Mouse (Mus musculus): ENCODE measurements around the gene Nppa. TPM values are rescaled to one million over a fixed set of nuclear protein-coding genes. Genes with fewer than 3 reads are reported as not detected.
"Not testable (repeated sequence)": the region's sequence is repeated elsewhere in the genome, so short reads cannot be mapped to it uniquely, and the experiment has no call there.

Nppa gene
- total RNA-seq, 4 experiments from 2014 or later: 0.39 to 0.66 TPM; not detected in 2

DNA sequence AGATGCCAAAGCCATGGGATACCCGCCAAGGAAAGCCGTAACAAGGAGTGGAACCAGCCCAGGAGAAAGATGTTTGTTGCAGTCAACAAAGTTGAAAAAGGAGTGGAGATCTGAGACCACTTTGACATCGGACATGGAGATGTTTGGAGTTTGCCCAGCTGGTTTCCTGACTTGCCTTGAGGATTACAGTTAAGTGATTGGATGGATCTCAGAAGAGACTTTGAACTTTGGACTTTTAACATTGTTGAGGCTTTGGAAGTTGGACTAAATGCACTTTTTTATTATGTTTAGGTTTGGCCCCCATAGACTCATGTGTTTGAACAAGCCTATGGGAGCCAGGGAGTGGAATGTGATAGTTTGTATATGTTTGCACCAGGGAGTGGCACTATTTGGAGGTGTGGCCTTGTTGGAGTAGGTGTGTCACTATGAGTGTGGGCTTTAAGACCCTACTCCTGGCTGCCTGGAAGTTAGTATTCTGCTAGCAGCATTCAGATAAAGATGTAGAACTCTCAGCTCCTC, 49.9 kb downstream of the Nppa start:
- not testable (repeated sequence) for DNase-seq (ENCODE audit: low spot score in 2 of 2)

DNA sequence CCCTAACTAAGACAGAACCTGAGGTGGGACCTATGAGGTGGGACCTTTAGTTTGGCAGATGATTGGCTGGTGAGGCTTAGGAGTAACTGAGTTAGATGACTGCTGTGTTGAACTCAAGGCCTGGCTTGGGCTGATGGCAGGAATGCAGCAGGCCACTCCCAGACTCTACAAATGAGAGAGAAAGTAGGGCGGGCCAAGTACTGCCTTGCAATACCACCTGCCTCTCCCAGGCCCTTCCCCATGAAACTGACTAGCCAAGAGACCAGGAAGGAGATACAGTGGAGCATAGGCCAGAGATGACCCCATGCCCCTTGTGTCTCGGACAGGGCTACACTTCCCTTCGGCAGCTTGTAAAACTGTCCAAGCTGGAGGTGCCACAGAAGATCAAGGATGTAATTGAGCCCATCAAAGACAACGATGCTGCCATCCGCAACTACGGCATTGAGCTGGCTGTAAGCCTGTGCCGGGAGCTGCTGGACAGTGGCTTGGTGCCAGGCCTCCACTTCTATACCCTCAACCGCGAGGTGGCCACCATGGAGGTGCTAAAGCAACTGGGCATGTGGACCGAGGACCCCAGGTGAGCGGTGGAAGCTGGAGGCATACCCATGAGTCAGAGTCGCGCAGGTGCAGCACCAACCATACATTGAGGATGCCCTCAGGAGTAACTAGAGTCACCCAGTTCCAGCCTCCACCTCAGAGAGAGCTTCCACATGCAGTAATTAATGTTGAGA, 50.7 kb downstream of the Nppa start:
- no peak for DNase-seq (ENCODE audit: low spot score in 2 of 2)

Other genes with a start within 250 kb of the Nppa start
- 1 to 10 TPM; 1.9 to 2.3 (median 2.1) TPM for gene Zfp984, start 190.9 kb upstream of the Nppa start, total RNA-seq (2022)
- 10 to 100 TPM; 15.2 to 23.5 (median 20.0) TPM for gene Zfp933, start 152.4 kb upstream of the Nppa start, total RNA-seq (2022)
- gene Miip, start 131.9 kb upstream of the Nppa start, total RNA-seq (2022): 10 to 100 TPM; 21.2 to 25.9 (median 24.1) TPM
- 10 to 100 TPM in 2 of 4 experiments, 1 to 10 TPM in 2; 8.4 to 11.7 (median 9.9) TPM for gene Fv1, start 131.7 kb upstream of the Nppa start, total RNA-seq (2022)
- 100 to 1,000 TPM; 190 to 210 (median 200) TPM for gene Mfn2, start 96.0 kb upstream of the Nppa start, total RNA-seq (2022)
- 10 to 100 TPM; 19.4 to 21.5 (median 20.9) TPM for gene Plod1, start 64.0 kb upstream of the Nppa start, total RNA-seq (2022)
- 10 to 100 TPM; 26.0 to 30.2 (median 28.1) TPM for gene 2510039O18Rik, start 59.8 kb upstream of the Nppa start, total RNA-seq (2022)
- not detected for gene Nppb, start 14.9 kb upstream of the Nppa start, total RNA-seq (2022)
- 10 to 100 TPM; 81.7 to 89.6 (median 84.8) TPM for gene Clcn6, start 38.1 kb downstream of the Nppa start, total RNA-seq (2022)
- gene Mthfr, start 38.4 kb downstream of the Nppa start, total RNA-seq (2022): 10 to 100 TPM; 32.7 to 41.0 (median 38.5) TPM
- 10 to 100 TPM in 2 of 4 experiments, 1 to 10 TPM in 2; 7.0 to 12.8 (median 9.1) TPM for gene Agtrap, start 87.3 kb downstream of the Nppa start, total RNA-seq (2022)
- gene Mad2l2, start 129.7 kb downstream of the Nppa start, total RNA-seq (2022): 10 to 100 TPM; 12.5 to 17.7 (median 15.6) TPM
- under 1 TPM; 0.23 to 0.37 (median 0.26) TPM for gene Draxin, start 130.0 kb downstream of the Nppa start, total RNA-seq (2022)
- 10 to 100 TPM; 29.4 to 34.0 (median 31.1) TPM for gene Fbxo6, start 151.4 kb downstream of the Nppa start, total RNA-seq (2022)
- 100 to 1,000 TPM; 136 to 157 (median 147) TPM for gene Fbxo44, start 159.8 kb downstream of the Nppa start, total RNA-seq (2022)
- gene Fbxo2, start 159.9 kb downstream of the Nppa start, total RNA-seq (2022): 100 to 1,000 TPM; 112 to 133 (median 119) TPM

Data from layer of hippocampus, adult 8-10 months (tissue).